Mouse (Mus musculus) neutrophil, adult 5-6 weeks (primary cell): ENCODE measurements around the gene Rimbp2. TPM values are rescaled to one million over a fixed set of nuclear protein-coding genes. Genes with fewer than 3 reads are reported as not detected.
"Not testable (repeated sequence)": the region's sequence is repeated elsewhere in the genome, so short reads cannot be mapped to it uniquely, and the experiment has no call there.

Experiments used
- ATAC-seq: fragments of 151-379, 151-347 bp; 2 replicates; pipeline ENCODE4 v1.8.0; 2017; ENCODE audit warnings: mild to moderate bottlenecking, moderate TSS enrichment; ENCODE audit not compliant: insufficient number of reproducible peaks, poor library complexity, low FRiP score, severe bottlenecking; ENCODE audit errors: extremely low read depth
- total RNA-seq: library from RNA; stranded (forward); fragments of 200-1000 nt; gene quantifications from 2 replicates; pipeline ENCODE4 v1.2.3, GENCODE M21; 2017

Gene Rimbp2
- 0.12 TPM in 1 of 2 replicates, not detected in the other for total RNA-seq

DNA sequence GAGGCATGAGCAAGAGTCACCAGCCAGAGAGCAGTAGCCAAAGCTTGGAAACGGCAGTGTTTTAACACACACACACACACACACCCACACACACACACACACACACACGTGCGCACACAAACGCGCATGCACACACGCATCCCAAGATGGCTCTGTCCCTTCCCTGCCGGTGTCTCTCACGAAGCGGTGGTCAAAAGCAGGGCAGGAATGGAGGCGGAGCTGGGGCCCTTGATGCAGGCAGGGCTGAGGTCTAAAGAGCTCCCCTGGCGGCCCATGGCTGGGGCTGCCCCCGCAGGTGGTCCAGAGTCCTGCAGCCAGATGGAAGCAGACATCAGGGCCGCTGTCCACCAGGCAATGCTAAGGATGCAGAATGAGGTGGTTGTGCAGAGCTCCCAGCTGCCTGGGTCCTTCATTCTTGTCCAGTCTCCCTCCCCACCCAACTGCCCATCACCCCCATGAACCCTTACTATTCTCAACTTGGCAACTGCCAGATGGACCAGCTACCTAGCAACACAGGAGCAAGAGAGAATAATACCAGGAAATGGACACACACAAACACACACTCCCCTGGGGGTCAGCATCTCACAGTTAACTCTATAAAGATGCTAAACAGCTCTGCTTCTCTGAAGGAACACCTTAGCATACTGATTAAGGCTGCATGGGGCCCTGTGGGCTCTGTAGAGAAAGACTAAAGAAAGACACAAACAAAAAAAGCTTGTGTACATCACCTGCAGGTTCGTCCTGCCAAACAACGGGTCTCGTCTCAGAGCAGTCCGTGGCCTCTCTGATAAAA, at the start of gene Rimbp2:
Gene Rimbp2, minus strand, starts transcription at position 209 of the 793 bp plus-strand sequence.
- ATAC-seq, result no peak

DNA sequence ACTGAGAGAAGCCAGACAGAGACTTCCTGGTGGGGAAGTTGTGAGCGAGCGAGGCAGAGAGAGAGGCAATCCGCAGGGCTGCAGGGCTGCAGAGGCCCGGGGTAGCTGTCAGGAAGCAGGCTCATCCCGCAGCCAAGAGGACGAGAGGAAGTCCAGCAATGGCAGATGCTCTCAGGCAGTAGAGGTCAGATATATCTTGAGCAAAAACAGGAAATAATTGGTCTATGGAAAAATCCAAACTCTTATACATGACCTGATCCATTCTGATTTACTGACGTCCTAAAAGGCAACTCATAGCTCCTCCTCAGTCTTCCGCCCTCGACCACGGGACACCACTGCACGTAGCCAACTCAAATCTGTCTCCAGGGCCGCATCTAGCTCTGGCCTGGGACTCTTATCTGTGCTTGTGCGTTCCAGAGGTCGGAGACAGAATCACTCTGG, 49.3 kb upstream of the Rimbp2 start:
- no peak for ATAC-seq

DNA sequence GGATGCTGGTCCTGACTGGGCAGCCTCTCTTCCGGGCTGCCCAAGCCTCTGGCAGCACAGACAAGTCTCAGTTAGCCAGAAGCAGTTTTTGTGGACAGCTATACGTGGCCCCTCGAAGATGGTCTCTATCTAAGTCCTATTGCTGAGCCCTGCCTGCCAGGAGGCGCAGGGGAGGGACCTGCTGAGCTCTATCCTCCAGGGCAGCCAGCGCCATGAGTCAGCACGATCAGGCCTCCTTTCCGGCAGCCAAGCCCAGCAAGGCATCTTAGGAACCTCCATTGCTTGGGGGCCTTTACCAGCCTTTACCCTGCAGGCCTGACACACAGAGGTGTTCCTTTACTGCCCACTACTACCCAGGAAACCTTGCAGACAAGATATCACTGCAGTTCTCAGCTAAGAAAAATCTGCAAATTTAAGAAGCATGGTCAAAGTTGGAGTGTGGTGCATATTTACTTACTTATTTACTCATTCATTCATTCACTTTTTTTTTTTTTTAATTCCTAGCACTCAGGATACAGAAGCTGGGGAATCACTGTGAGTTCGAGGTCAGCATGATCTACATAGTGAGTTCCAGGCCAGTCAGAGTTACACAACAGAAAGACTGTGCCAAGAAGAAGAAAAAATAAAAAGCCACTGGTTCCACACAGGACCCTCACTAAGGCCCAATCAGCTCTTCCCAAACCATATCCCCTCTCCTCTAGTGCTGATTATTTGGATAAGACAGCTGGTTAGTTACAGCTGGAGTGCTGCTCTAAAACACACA, 47.6 kb upstream of the Rimbp2 start:
- no peak for ATAC-seq

DNA sequence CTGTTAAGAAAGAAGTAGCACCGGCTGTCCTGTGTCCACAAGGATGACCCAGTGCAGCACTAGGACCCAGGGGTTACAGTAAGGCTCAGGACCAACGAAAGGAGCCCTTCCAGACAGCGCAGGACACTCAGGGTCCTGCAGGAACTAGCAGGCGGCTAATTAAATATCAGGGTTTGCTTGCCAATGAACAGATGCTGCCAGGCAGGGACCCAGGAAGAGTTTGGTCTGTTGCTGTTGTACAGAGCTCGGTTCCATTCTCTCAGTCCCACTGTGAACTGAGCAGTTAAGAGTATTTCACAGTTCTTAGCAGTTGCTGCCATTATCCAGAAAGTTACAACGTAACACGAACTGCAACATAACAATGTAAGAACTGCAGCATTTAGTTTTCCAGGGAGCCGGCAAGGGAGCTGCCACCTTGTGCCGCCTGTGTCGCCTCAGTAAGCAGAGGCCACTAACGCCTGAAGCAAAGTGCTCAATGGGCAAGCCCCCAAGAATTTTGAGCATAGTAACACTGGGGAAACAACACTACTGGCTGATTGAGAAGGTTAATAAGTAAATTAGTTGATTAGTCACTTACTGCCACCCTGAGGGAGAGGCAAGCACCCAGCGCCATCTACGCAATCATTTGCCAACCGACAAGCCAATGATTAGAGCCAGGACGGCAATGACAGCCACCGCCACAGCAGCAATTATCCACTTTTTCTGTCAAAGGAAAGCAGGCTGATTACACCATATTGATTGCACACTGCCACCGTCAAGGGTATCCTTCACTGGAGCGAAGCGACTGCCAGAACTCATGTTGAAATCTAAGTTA, 34.1 kb upstream of the Rimbp2 start:
- no peak for ATAC-seq

DNA sequence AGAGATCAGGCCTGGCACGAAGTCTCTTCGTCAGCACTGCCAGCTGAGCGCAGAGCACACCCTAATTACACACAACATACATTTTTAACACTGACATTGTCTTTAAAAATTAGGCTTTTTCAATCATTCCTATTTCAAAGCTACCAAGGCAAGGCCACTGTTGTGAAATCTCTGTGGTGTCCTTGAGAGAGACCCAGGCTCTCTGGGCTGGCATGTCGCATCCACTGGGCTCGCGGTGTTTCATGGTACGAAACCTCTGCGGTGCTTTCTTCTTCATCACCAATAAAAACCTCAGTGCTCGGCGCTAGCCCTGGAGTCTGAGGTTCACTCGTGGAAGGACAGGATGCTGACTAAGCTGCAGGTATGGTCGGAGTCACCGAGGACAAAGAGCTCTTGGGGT, 32.7 kb upstream of the Rimbp2 start:
- ATAC-seq, result no peak

DNA sequence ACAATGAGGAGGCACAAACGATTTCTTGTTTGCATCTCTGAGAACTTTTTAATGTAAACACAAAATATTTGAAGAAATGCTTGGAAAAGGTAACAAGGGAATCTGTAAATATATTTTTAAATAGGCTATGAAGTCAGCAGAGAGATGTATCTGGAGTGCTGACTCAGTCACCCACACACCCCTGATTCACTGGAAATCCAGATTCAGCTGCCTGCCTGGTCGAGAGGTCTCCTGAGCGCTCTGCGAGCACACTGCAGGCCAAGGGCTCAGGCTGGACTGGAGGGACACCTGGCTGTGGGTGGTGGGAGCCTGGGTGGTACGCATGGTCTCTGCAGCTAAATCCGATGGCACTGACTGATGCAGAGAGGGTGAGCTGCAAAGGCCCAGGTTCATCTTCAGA, 31.2 kb upstream of the Rimbp2 start:
- no peak for ATAC-seq

DNA sequence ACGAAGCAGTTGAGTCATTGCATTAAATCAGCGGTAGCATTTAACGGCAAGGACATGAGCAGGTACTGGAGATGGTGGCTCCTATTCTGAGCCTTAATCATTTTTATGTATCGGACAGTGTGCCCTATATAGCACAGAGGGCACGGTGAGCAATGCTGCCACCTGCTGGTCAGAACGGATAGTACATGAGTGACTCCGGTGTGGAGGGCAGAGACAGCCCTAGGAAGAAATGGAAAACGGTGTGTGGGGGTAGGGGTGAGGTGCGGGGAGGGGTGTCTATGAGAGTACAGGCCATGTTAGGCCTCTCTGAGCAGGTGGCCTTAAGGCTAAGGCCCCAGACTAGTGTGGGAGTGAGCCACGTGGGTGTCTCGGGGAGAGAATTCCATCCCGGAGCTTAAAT, 28.3 kb upstream of the Rimbp2 start:
- ATAC-seq, result peak; percentile 68; the same call in 1 of the 2 replicates

DNA sequence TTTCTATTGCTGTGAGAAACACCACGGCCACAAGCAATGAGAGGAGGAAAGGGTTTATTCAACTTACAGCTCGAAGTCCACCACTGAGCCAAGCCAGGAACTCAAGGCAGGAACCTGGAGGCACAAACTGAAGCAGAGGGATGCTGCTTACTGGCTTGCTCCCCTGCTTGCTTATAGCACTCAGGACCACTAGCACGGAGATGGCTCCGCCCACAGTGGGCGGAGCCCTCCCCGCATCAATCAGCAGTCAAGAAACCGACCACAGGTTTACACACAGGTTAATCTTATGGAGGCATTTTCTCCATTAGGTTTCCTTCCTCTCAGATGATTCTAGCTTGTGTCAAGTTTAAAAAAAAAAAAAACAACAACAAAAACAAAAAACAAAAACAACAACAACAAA, 27.6 kb upstream of the Rimbp2 start:
- ATAC-seq, result no peak

DNA sequence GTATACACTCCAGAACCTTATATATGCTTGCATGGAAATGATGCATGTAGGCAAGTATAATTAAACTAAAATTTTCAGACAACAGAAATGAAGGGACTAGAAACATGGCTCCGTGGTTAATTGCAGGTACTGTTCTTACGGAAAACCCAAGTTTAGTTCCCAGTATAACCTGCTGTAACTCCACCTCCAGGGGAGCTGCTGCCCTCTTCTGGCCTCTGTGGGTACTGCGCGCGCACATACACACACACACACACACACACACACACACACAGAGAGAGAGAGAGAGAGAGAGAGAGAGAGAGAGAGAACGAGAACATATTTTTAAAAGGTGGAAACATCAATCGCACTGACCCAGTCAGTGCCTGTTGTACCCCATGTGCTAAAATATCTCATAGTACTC, 25.7 kb upstream of the Rimbp2 start:
- no peak for ATAC-seq

DNA sequence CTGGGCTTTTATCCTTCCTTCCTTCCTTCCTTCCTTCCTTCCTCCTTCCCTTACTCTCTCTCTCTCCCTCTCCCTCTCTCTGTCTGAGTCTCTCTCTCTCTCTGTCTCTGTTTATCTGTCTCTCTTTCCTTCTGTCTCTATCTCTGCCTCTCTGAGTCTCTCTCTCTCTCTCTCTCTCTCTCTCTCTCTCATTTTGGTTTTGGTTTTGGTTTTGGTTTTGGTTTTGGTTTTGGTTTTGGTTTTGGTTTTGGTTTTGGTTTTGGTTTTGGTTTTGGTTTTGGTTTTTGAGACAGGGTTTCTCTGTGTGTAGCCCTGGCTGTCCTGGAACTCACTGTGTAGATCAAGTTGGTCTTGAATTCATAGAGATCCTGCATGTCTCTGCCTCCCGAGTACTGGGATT, 24.2 kb upstream of the Rimbp2 start:
- ATAC-seq, result not testable (repeated sequence)

DNA sequence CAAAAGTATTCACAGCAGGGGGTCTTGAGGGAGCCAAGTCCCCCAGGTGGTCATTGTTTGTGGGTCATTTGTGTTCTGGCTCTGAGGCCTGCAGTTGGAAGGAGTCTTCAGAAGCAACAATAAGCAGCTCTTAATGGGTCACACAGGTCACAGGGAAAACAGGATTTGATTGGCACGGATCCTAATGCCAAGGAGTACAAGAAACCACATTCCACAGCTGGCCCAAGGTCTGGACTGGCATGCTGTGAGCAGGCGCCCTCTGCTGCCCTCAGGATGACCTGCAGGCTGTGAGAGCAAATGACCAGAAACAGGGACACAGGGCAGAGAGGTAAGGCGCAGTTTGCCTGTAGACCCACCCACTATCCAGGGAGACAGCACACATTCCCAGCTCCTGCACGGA, 23.0 kb upstream of the Rimbp2 start:
- no peak for ATAC-seq

DNA sequence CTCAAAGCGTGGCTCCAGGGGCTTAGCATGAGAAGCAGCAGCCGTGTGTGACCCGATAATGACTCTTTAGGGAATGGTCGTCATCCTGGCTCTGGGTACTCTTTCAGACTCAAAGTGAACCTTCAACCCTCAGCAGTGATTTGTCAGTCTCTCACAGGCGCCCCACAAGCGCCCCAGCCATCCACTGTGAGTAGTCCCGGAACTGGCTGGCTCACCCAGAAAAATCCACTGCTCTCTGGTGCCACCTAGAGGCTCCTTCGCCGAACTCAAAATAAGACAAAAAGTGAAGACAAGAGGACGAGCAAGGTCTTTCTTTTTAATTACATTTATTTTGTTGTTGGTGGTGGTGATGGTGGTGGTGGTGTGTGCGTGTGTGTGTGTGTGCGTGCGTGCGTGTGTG, 18.0 kb upstream of the Rimbp2 start:
- ATAC-seq, result 0 out of 2 replicates have a peak, but pooled peaks have one; percentile 46

DNA sequence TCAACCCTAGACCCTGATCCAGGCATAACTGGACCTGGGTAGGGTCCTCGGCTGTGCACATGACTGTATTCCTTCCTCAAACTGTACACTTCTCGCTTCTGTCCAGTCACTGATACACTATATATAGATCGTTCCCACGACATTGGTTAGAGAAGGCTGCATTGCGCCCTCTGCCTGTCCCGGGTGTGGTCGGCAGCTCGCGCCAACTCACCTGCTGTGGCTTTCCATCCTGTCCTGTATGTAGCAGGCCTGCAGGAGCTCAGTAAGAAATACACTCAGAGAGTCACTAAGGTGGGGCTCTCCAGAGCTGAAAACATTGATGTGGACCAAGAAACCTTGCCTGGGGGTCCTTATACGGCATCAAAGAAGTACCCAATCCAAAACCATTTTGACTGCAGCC, 17.6 kb upstream of the Rimbp2 start:
- no peak for ATAC-seq

DNA sequence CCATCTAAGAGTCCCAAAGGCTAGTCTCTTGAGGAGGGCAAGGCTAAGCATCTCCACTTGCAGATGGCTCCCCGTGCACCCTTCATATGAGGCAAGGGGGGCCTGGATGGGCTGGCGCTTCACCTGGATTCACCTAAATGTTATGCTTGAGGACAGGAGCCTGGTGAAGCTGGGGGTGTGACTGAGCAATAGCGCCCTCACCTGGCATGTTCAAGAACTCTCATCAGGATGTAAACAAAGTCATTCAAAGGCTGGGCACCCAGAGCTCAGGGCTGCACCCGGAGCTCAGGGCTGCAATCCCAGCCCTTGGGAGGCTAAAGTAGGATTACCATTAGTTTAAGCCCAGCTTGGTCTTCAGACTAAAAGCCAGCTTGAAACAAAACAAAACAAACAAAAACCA, 11.1 kb upstream of the Rimbp2 start:
- no peak for ATAC-seq

DNA sequence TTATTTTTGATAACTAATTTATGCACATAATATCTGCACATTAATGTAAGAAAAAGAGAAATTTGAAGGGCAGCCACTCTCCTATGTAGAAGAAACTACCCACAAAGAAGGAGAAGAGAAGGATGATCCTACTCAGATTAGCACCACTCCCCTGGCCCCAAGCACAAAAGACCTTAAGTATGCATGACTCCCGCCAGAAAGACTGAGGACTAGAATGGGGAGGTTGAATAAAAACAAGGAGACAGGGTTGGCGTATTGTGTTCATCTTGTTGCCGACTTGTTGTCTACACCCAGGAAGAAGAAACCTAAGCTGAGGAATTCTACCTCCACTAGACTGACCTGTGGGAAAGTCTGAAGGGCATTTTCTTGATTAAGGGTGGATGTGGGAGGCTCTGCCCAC, 5.6 kb upstream of the Rimbp2 start:
- no peak for ATAC-seq

DNA sequence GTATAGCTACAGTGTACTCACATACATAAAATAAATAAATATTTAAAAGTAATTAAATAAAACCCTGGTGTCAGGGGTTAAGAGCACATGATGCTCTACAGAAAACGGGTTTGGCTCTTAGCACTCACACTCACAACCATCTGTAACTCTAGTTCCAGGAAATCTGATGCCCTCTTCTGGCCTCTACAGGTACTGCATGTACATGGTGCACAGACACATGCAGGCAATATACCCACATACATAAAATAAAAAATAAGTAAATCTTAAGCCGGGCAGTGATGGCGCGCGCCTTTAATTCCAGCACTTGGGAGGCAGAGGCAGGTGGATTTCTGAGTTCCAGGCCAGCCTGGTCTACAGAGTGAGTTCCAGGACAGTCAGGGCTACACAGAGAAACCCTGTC, 1.1 kb upstream of the Rimbp2 start:
- not testable (repeated sequence) for ATAC-seq

DNA sequence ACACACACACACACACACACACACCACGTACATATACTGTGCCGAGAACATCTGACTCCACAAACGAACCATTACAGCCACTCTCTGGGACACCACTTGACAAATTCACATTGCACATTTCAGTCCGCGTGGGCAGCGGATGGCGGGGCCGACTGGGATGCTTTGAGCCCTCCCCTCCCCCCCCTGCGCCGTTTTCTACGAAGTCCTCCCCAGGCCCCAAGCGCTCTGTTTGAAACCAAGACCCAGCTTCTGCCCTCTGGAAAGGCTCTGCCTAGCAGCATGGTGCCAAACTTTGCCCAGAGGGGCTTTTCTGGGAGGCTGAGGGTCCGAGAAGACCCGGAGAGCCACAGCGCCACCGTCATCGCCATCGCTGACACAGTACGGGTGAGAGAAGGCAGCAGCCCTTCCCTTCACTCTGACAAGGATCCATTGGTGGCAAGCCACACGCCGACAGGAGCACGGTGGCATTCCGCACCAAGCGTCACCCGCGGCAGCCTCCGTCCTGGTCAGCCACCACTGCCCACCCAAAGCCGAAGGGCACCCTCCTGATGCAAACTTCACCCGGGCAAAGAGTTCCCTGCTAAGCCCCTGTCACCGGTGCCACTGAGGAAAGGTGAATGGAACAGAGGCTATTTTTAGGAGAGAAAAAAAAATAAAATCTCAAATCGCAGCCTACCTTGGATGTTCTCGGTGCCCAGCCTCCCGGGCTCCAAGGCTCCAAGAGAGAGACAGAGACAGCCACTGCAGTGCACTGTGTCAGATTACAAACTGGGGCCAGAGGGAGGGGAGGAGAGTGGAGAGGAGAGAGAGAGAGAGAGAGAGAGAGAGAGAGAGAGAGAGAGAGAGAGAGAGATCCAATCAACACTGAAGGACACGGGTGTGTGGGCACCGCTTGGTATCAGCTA, 743 bp downstream of the Rimbp2 start:
- ATAC-seq, result no peak

DNA sequence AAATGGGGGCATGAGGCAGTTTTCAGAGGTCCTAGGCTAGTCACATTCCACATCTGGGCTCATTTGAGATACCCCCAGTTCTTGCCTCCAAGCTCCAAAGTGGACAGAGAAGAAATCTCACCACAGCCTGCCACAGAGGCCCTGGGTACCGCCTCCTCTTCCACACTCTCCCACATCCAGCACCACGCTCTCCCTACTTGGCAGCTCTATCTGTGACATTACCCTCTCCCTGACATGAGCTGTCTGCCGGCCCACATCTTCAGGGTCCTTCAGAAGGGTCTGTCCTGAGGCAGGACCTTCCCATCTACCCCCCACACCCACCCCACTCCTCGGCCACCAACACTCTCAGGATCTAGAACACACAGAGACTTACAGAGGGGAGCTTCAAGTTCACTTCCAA, 1.8 kb downstream of the Rimbp2 start:
- no peak for ATAC-seq

DNA sequence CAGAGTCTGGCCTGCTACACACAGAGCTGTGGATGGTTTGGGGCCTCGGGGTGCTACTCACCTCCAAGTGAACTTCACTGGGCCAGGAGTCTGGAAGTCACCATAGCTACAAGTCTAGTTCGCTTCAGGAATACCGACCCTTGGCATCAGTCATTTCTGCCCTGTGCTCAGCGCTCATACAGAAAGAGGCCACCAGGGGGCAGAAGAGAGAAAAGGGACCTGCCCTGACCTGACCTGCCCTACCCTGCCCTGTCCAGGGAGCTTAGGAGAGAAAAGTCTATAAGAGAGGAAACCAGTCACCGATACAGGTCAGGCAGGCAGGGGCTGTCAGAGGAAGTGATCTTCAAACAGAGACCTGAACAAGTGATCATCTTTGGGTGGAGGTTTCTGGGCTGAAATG, 6.2 kb downstream of the Rimbp2 start:
- no peak for ATAC-seq
